Mouse (Mus musculus) liver, embryonic 11.5 days (tissue): ENCODE results near the gene Rnasek. TPM values are rescaled to one million over a fixed set of nuclear protein-coding genes. Genes with fewer than 3 reads are reported as not detected.

Source experiments
- ATAC-seq: fragments of 200-750 bp; cut with Nextera tagmentation; replicated peaks from 2 replicates; pipeline ENCODE4 v1.8.0; 2017; ENCODE audit warnings: moderate number of reproducible peaks, mild to moderate bottlenecking, moderate TSS enrichment, moderate library complexity; ENCODE audit not compliant: low FRiP score
- DNase-seq: peaks from one replicate; pipeline ENCODE4 v3.0.0-alpha.2; 2017; ENCODE audit warnings: low spot score
- H3K27ac ChIP-seq: fragments of 300-500 bp; sonication (generic); 2 replicates; pipeline ENCODE4 v1.5.1; 2014; ENCODE audit warnings: mild to moderate bottlenecking, low read depth, low read length, control low read depth
- H3K27me3 ChIP-seq: fragments of 300-500 bp; sonication (generic); replicated peaks from 2 replicates; pipeline ENCODE4 v1.6.1; 2014; ENCODE audit warnings: low read length, mixed read lengths; ENCODE audit not compliant: control insufficient read depth, insufficient read depth
- H3K36me3 ChIP-seq: fragments of 300-500 bp; sonication (generic); 2 replicates; pipeline ENCODE4 v1.6.1; 2014; ENCODE audit warnings: mild to moderate bottlenecking, low read length, moderate library complexity, mixed read lengths; ENCODE audit not compliant: control insufficient read depth, insufficient read depth
- H3K4me1 ChIP-seq: fragments of 300-500 bp; sonication (generic); replicated peaks from 2 replicates; pipeline ENCODE4 v1.6.1; 2014; ENCODE audit warnings: low read length, mixed read lengths; ENCODE audit not compliant: control insufficient read depth, insufficient read depth
- H3K4me2 ChIP-seq: fragments of 300-500 bp; sonication (generic); 2 replicates; pipeline ENCODE4 v1.6.1; 2014; ENCODE audit warnings: mild to moderate bottlenecking, control low read depth, moderate library complexity
- H3K4me3 ChIP-seq: fragments of 300-500 bp; sonication (generic); 2 replicates; pipeline ENCODE4 v1.5.1; 2014; ENCODE audit warnings: low read depth, low read length, control low read depth
- H3K9ac ChIP-seq: fragments of 300-500 bp; sonication (generic); 2 replicates; pipeline ENCODE4 v1.6.1; 2014; ENCODE audit warnings: low read depth, low read length, control low read depth
- H3K9me3 ChIP-seq: fragments of 300-500 bp; sonication (generic); 2 replicates; pipeline ENCODE4 v1.6.1; 2016; ENCODE audit warnings: low read length, inconsistent platforms, mixed read lengths; ENCODE audit not compliant: control insufficient read depth
- WGBS: fragments of 180-500 bp; shearing (Covaris S2); extraction: QIAGEN DNeasy Blood & Tissue Kit; methylation state at CpG from one replicate; pipeline ENCODE4 v1.1.7; 2014; 5-methylcytosine and 5-hydroxymethylcytosine counted together
- polyA plus RNA-seq: library from polyadenylated mRNA; unstranded; fragments of >200 nt; fragmentation: Nextera tagmentation; extraction: Ambion mirVana; gene quantifications from 2 replicates; pipeline ENCODE4 v1.2.1, GENCODE M21; 2014

Gene Rnasek
- polyA plus RNA-seq, 1 experiment from 2014 or later = 188 TPM

GRCm38 (mm10) chr11:70225798-70226601 lies 13.6 kb downstream of the Rnasek start:
- Histone ChIP-seq H3K27me3 (peaks cover 44% of the 10 kb centered on the region), H3K4me2 (peak overlapping the region; percentile 66), H3K4me3 (peak overlapping the region; percentile 20), H3K36me3 (no peaks in the 10 kb centered on the region), H3K9ac (no peak overlapping the region), H3K4me1 (peaks cover 45% of the 10 kb centered on the region), H3K27ac (no peak overlapping the region), H3K9me3 (no peaks in the 10 kb centered on the region)
- ATAC-seq (no peak), DNase-seq (no peak)
- WGBS = 30% methylated on average over 27 of the region's 27 CpGs

- no peak for ATAC-seq
- H3K27ac ChIP-seq = 0 out of 2 replicates have a peak overlapping the region, but pooled peaks have one; percentile 8
- no peak overlapping the region for H3K9ac ChIP-seq
- peaks cover 36% of the 10 kb centered on the region for H3K4me1 ChIP-seq
- no peak overlapping the region for H3K4me3 ChIP-seq
- 53% methylated on average over 9 of the region's 9 CpGs for WGBS
- H3K36me3 ChIP-seq = no peaks in the 10 kb centered on the region
- H3K9me3 ChIP-seq = no peaks in the 10 kb centered on the region
- H3K4me2 ChIP-seq = peak overlapping the region; percentile 14
- peaks cover 28% of the 10 kb centered on the region for H3K27me3 ChIP-seq
- DNase-seq = no peak
Measured at GRCm38 (mm10) chr11:70223724-70224123, 15.9 kb downstream of the Rnasek start.

GRCm38 (mm10) chr11:70221603-70222500 lies 17.8 kb downstream of the Rnasek start:
- peak overlapping the region; percentile 68 for H3K4me3 ChIP-seq
- DNase-seq (peak; percentile 61), ATAC-seq (peak; percentile 90)
- peak overlapping the region; percentile 98 for H3K4me2 ChIP-seq
- H3K36me3 ChIP-seq = no peaks in the 10 kb centered on the region
- H3K9ac ChIP-seq = peak overlapping the region; percentile 61
- peaks cover 25% of the 10 kb centered on the region for H3K4me1 ChIP-seq
- H3K9me3 ChIP-seq = no peaks in the 10 kb centered on the region
- H3K27me3 ChIP-seq = peaks cover 9% of the 10 kb centered on the region; the same call in 1 of the 2 replicates
- H3K27ac ChIP-seq = peak overlapping the region; percentile 96
- WGBS = 8% methylated on average over 14 of the region's 14 CpGs

- WGBS = under 1% methylated on average over 28 of the region's 28 CpGs
- Histone ChIP-seq H3K9me3 (no peaks in the 10 kb centered on the region), H3K27me3 (peaks cover 8% of the 10 kb centered on the region), H3K9ac (peak within 1 kb of the TSS; percentile 82), H3K36me3 (no peaks in the 10 kb centered on the region), H3K4me1 (peaks cover 21% of the 10 kb centered on the region), H3K4me3 (peak within 1 kb of the TSS; percentile 68), H3K4me2 (peak within 1 kb of the TSS; percentile 98), H3K27ac (peak within 1 kb of the TSS; percentile 96)
- ATAC-seq (peak; percentile 90), DNase-seq (peak; percentile 94)
Measured at GRCm38 (mm10) chr11:70220731-70221602, 18.7 kb downstream of the Rnasek start, which contains the start of gene Slc16a13. Gene Slc16a13, minus strand, starts transcription at chr11:70221064.

GRCm38 (mm10) chr11:70220323-70220722 lies 19.3 kb downstream of the Rnasek start:
- DNase-seq (no peak), ATAC-seq (no peak)
- Histone ChIP-seq H3K4me1 (peaks cover 21% of the 10 kb centered on the region), H3K9me3 (no peaks in the 10 kb centered on the region), H3K4me2 (peak overlapping the region; percentile 98), H3K9ac (peak overlapping the region; percentile 82), H3K4me3 (peak overlapping the region; percentile 68), H3K27ac (peak overlapping the region; percentile 96), H3K36me3 (no peaks in the 10 kb centered on the region), H3K27me3 (peaks cover 15% of the 10 kb centered on the region)
- WGBS = 2% methylated on average over 24 of the region's 24 CpGs

- no peaks in the 10 kb centered on the region for H3K36me3 ChIP-seq
- H3K27me3 ChIP-seq = peaks cover 16% of the 10 kb centered on the region
- 60% methylated on average over 7 of the region's 7 CpGs for WGBS
- peak overlapping the region; percentile 96 for H3K27ac ChIP-seq
- peaks cover 23% of the 10 kb centered on the region for H3K4me1 ChIP-seq
- peak overlapping the region; percentile 82 for H3K9ac ChIP-seq
- peak overlapping the region; percentile 68 for H3K4me3 ChIP-seq
- no peak for ATAC-seq
- DNase-seq = no peak
- no peaks in the 10 kb centered on the region for H3K9me3 ChIP-seq
- peak overlapping the region; percentile 98 for H3K4me2 ChIP-seq
Measured at GRCm38 (mm10) chr11:70219873-70220272, 19.8 kb downstream of the Rnasek start.

GRCm38 (mm10) chr11:70218741-70219470 lies 20.7 kb downstream of the Rnasek start:
- no peaks in the 10 kb centered on the region for H3K9me3 ChIP-seq
- 85% methylated on average over 15 of the region's 15 CpGs for WGBS
- ATAC-seq (no peak), DNase-seq (no peak)
- peak overlapping the region; percentile 4; the same call in 1 of the 2 replicates for H3K4me3 ChIP-seq
- peaks cover 26% of the 10 kb centered on the region for H3K27me3 ChIP-seq
- H3K4me1 ChIP-seq = peaks cover 28% of the 10 kb centered on the region
- H3K27ac ChIP-seq = peak overlapping the region; percentile 8; the same call in 1 of the 2 replicates
- no peaks in the 10 kb centered on the region for H3K36me3 ChIP-seq
- H3K4me2 ChIP-seq = peak overlapping the region; percentile 98
- H3K9ac ChIP-seq = 0 out of 2 replicates have a peak overlapping the region, but pooled peaks have one; percentile 18
